Mouse (Mus musculus) intestine, postnatal 0 days (tissue): Measurements from ENCODE around the gene Reps1. TPM values are rescaled to one million over a fixed set of nuclear protein-coding genes. Genes with fewer than 3 reads are reported as not detected.

Experiments used
- ATAC-seq: fragments of 200-750 bp; cut with Nextera tagmentation; 2 replicates; pipeline ENCODE4 v1.8.0; 2017; ENCODE audit warnings: mild to moderate bottlenecking, moderate TSS enrichment, moderate library complexity
- H3K27ac ChIP-seq: fragments of 300-500 bp; sonication (generic); 2 replicates; pipeline ENCODE4 v1.5.1; 2014; ENCODE audit warnings: mild to moderate bottlenecking, low read depth, low read length, moderate library complexity
- H3K27me3 ChIP-seq: fragments of 300-500 bp; sonication (generic); replicated peaks from 2 replicates; pipeline ENCODE4 v1.6.1; 2014; ENCODE audit warnings: low read length, mixed read lengths; ENCODE audit not compliant: control insufficient read depth, insufficient read depth
- H3K36me3 ChIP-seq: fragments of 300-500 bp; sonication (generic); 2 replicates; pipeline ENCODE4 v1.6.1; 2014; ENCODE audit warnings: mild to moderate bottlenecking, moderate library complexity; ENCODE audit not compliant: control insufficient read depth, insufficient read depth
- H3K4me1 ChIP-seq: fragments of 300-500 bp; sonication (generic); replicated peaks from 2 replicates; pipeline ENCODE4 v1.6.1; 2014; ENCODE audit warnings: antibody characterized with exemption, low read length, mixed read lengths; ENCODE audit not compliant: control insufficient read depth, insufficient read depth
- H3K4me2 ChIP-seq: fragments of 300-500 bp; sonication (generic); replicated peaks from 2 replicates; pipeline ENCODE4 v1.6.1; 2014; ENCODE audit warnings: low read depth, mild to moderate bottlenecking, moderate library complexity
- H3K4me3 ChIP-seq: fragments of 300-500 bp; sonication (generic); 2 replicates; pipeline ENCODE4 v1.5.1; 2014; ENCODE audit warnings: low read depth, low read length
- H3K9ac ChIP-seq: fragments of 300-500 bp; sonication (generic); 2 replicates; pipeline ENCODE4 v1.6.1; 2014; ENCODE audit warnings: mild to moderate bottlenecking, low read depth, low read length
- H3K9me3 ChIP-seq: fragments of 300-500 bp; sonication (generic); 2 replicates; pipeline ENCODE4 v1.6.1; 2016; ENCODE audit warnings: mixed run types; ENCODE audit not compliant: control insufficient read depth
- CTCF ChIP-seq: sonication (generic); IDR thresholded peaks from 2 replicates; pipeline ENCODE4 v1.5.1; 2016; ENCODE audit warnings: low read depth, mild to moderate bottlenecking, control low read depth, antibody characterized with exemption, moderate library complexity
- WGBS: fragments of 180-500 bp; shearing (Covaris S2); extraction: QIAGEN DNeasy Blood & Tissue Kit; methylation state at CpG from one replicate; pipeline ENCODE4 v1.1.7; 2014; 5-methylcytosine and 5-hydroxymethylcytosine counted together
- polyA plus RNA-seq: library from polyadenylated mRNA; unstranded; fragments of >200 nt; fragmentation: Nextera tagmentation; extraction: Ambion mirVana; gene quantifications from 2 replicates; pipeline ENCODE4 v1.2.1, GENCODE M21; 2015

The Reps1 gene
- polyA plus RNA-seq, 1 experiment from 2014 or later: 7.7 TPM

DNA sequence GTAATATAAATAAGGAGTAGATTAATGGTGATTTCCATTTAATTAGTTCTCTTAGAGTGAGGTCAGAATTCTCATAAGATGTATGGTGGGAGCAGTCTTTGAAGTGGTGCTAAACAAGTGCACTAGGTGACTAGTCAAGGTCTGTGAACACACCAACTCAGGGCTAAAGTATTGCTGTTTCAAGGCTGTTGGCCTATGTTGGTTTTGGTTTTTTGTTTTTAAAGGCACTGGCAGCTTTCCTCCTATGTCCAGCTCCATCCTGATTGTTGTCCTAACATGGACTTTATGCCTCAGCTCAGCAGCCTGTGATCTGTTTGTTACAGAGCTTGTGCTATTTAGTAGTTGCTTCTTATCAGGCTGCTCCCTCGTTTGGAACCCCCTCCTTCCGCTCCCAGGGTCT is 13.2 kb downstream of the Reps1 start:
- Histone ChIP-seq H3K27ac (no peak overlapping the region), H3K4me2 (no peak overlapping the region), H3K27me3 (no peaks in the 10 kb centered on the region), H3K9ac (no peak overlapping the region), H3K9me3 (no peaks in the 10 kb centered on the region), H3K36me3 (no peaks in the 10 kb centered on the region), H3K4me3 (no peak overlapping the region), H3K4me1 (no peaks in the 10 kb centered on the region)
- WGBS: 88% methylated on average over 2 of the region's 2 CpGs
- TF ChIP-seq CTCF: no peak
- no peak for ATAC-seq

DNA sequence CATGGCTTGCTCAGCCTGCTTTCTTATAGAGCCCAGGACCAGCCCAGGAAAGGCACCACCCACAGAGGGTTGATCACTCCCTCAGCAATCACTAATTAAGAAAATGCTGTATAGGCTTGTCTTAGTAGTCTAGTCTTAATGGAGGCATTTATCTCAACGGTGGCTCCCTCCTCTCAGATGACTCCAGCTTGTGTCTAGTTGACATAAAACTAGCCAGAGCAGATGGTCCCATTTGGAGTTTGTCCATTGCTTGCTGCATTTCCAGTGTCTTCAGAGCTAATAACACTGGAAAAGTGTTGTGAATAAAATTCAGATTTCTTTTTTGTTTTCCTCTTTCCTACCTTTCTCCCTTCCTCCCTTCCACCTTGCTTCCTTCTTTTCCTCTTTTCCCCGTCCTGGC is 13.9 kb downstream of the Reps1 start:
- Histone ChIP-seq H3K9ac (no peak overlapping the region), H3K9me3 (no peaks in the 10 kb centered on the region), H3K27me3 (no peaks in the 10 kb centered on the region), H3K4me2 (no peak overlapping the region), H3K27ac (no peak overlapping the region), H3K36me3 (no peaks in the 10 kb centered on the region), H3K4me3 (no peak overlapping the region), H3K4me1 (no peaks in the 10 kb centered on the region)
- WGBS: 70% methylated on average over 2 of the region's 2 CpGs
- no peak for ATAC-seq
- no peak for TF ChIP-seq CTCF

DNA sequence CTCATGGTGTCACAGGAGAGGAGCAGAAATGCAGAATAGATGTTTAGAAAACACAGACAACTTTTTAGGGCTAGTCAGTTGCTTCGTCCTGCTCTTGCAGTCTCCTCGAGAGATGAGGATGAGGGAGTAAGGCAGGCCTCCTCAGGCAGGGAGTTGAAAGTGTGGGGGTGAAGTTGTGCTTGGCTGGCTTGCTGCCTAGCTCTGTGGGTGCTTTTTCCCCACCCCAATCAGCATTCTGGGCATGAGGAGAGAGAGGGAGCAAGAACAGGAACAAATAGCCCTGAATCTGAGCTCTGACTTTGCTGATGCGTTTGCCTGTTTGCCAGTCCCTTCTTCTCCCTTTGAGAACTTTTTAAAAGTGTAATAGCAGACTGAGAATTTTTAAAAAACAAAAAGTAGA is 14.5 kb downstream of the Reps1 start:
- Histone ChIP-seq H3K27ac (no peak overlapping the region), H3K27me3 (no peaks in the 10 kb centered on the region), H3K9ac (no peak overlapping the region), H3K9me3 (no peaks in the 10 kb centered on the region), H3K4me1 (no peaks in the 10 kb centered on the region), H3K4me3 (no peak overlapping the region), H3K4me2 (no peak overlapping the region), H3K36me3 (no peaks in the 10 kb centered on the region)
- ATAC-seq: no peak
- TF ChIP-seq CTCF: no peak
- 69% methylated on average over 3 of the region's 3 CpGs for WGBS

DNA sequence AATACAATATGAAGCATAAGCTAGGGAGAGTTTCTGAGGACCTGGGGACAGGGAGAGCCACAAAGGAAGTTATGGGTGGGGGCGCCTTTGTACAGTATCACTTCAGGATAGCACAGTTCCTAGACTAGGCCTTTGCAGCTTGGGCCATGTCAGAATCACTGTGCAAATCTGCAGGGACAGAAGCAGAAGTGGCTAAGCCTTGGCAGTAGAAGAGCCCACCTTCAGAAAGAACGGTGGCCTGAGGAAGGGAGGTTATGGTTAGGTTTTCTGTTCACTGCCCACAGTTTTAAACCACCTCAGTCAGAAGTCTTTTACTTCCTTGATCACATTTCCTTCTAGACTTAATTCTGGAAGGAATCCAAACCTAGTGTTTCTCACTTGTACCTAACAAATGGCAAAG is 15.0 kb downstream of the Reps1 start:
- H3K27ac ChIP-seq: no peak overlapping the region
- WGBS: 72% methylated on average over 2 of the region's 2 CpGs
- TF ChIP-seq CTCF: no peak
- no peak for ATAC-seq
- no peak overlapping the region for H3K4me2 ChIP-seq
- no peak overlapping the region for H3K4me3 ChIP-seq
- H3K9me3 ChIP-seq: no peaks in the 10 kb centered on the region
- no peaks in the 10 kb centered on the region for H3K4me1 ChIP-seq
- H3K36me3 ChIP-seq: no peaks in the 10 kb centered on the region
- no peaks in the 10 kb centered on the region for H3K27me3 ChIP-seq
- H3K9ac ChIP-seq: no peak overlapping the region

DNA sequence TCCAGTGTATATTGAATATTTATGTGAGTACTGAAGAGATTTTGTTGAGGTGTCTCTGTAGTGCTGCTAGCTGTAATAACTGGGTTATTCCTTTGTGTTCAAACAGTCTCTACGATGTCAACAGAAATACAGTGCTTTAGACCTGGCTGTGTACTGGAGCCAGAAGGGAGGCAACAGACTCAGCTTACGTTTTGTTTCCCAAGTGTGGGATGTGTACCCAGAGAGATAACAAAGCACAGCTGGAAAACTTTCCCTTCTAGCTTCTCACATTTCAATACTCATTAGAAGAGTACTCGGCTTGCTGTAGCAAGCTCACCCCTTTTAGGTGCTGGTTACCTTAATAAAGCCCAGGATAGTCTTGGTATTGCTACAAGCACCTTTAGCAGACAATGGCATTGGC is 17.2 kb downstream of the Reps1 start:
- Histone ChIP-seq H3K27ac (no peak overlapping the region), H3K4me2 (no peak overlapping the region), H3K27me3 (no peaks in the 10 kb centered on the region), H3K4me1 (no peaks in the 10 kb centered on the region), H3K9me3 (no peaks in the 10 kb centered on the region), H3K4me3 (no peak overlapping the region), H3K36me3 (0 out of 2 replicates have a peak, but pooled peaks cover 4% of the 10 kb centered on the region), H3K9ac (no peak overlapping the region)
- no peak for ATAC-seq
- WGBS: 64% methylated on average over 3 of the region's 3 CpGs
- no peak for TF ChIP-seq CTCF

DNA sequence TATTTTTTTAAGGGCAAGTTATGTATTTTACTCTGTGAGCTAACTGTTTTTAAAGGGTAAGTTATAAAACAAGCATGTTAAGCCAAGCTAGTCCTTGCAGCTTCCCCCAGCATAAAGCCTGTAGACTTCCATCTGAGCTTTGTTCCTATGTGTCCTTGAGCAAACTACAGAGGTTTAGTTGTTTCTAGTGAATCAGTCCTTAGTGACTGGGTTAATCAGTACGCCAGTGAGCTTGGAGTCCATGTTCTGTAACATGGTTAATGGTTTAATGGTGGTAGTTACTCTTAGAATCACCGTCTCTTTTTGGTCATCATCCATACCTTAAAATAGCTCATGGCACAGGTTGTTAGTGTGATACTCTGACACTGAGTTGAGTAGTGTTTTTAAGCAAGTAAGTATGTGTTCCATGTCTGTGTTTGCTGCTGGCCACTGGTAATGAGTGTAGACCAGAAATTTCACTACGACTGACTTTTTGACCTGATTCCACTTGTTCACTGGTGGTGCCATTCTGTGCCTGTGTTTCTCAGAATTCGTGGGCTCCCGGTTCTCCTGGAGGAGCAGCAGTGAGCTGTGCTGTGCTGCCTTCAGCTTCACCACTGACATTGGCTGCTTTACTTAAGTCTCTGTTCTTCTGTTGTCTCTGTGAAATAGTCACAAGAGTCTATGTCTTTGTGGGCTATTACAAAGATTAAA is 18.9 kb downstream of the Reps1 start:
- no peak for TF ChIP-seq CTCF
- Histone ChIP-seq H3K4me2 (no peak overlapping the region), H3K9me3 (no peaks in the 10 kb centered on the region), H3K4me3 (no peak overlapping the region), H3K27ac (no peak overlapping the region), H3K4me1 (no peaks in the 10 kb centered on the region), H3K9ac (no peak overlapping the region), H3K36me3 (0 out of 2 replicates have a peak, but pooled peaks cover 4% of the 10 kb centered on the region), H3K27me3 (no peaks in the 10 kb centered on the region)
- 67% methylated on average over 5 of the region's 5 CpGs for WGBS
- no peak for ATAC-seq
